Mouse (Mus musculus) embryonic facial prominence, embryonic 10.5 days (tissue): ENCODE results near the gene Ddx19b. TPM values are rescaled to one million over a fixed set of nuclear protein-coding genes. Genes with fewer than 3 reads are reported as not detected.

Experiments
- DNase-seq: peaks from one replicate; pipeline ENCODE4 v3.0.0-alpha.2; 2017; ENCODE audit warnings: low spot score
- H3K27ac ChIP-seq: fragments of 300-500 bp; sonication (generic); replicated peaks from 2 replicates; pipeline ENCODE4 v1.5.1; 2016; ENCODE audit warnings: mild to moderate bottlenecking
- H3K27me3 ChIP-seq: fragments of 300-500 bp; sonication (generic); replicated peaks from 2 replicates; pipeline ENCODE4 v1.6.1; 2016; ENCODE audit warnings: low read depth, mild to moderate bottlenecking; ENCODE audit not compliant: poor library complexity, severe bottlenecking
- H3K36me3 ChIP-seq: fragments of 300-500 bp; sonication (generic); replicated peaks from 2 replicates; pipeline ENCODE4 v1.6.1; 2016; ENCODE audit warnings: mild to moderate bottlenecking, moderate library complexity
- H3K4me1 ChIP-seq: fragments of 300-500 bp; sonication (generic); 2 replicates; pipeline ENCODE4 v1.6.1; 2016
- H3K4me3 ChIP-seq: fragments of 300-500 bp; sonication (generic); 2 replicates; pipeline ENCODE4 v1.5.1; 2016; ENCODE audit warnings: mild to moderate bottlenecking, moderate library complexity
- H3K9me3 ChIP-seq: fragments of 300-500 bp; sonication (generic); 2 replicates; pipeline ENCODE4 v1.6.1; 2016; ENCODE audit warnings: mild to moderate bottlenecking
- WGBS: fragments of 180-500 bp; shearing (Covaris S2); methylation state at CpG from one replicate; pipeline ENCODE4 v1.1.7; 2016; 5-methylcytosine and 5-hydroxymethylcytosine counted together
- polyA plus RNA-seq: library from polyadenylated mRNA; unstranded; fragments of >200 nt; fragmentation: Nextera tagmentation; extraction: Ambion mirVana; gene quantifications from 2 replicates; pipeline ENCODE4 v1.2.1, GENCODE M21; 2016

Ddx19b gene
- polyA plus RNA-seq, 1 experiment from 2014 or later, result 7.7 TPM

DNA sequence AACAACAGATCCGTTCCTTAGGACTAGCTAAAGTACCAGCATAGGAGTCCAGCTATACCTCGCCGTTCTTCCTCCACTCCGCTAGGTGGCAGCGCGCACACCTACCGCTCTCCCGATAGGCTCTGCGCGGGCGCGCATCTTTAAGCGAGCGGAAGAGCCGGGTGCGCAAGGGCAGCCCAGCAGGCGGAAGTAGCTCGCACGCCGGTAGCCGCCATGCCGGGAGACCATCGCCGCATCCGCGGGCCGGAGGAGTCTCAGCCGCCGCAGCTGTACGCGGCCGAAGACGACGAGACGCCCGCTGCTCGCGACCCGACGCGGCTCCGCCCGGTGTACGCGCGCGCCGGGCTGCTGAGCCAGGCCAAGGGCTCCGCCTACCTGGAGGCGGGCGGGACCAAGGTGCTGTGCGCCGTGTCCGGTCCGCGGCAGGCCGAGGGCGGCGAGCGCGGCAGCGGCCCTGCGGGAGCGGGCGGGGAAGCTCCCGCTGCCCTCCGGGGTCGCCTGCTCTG, 24.7 kb upstream of the Ddx19b start, which contains the start of gene Exosc6:
TSS of gene Exosc6 (plus strand) at position 182 of the 506 bp plus-strand sequence.
- H3K4me1 ChIP-seq, result peaks cover 41% of the 10 kb centered on the region
- peak; percentile 94 for DNase-seq
- WGBS, result under 1% methylated on average over 68 of the region's 68 CpGs
- H3K27ac ChIP-seq, result peak within 1 kb of the TSS; percentile 94
- no peaks in the 10 kb centered on the region for H3K9me3 ChIP-seq
- H3K27me3 ChIP-seq, result 0 out of 2 replicates have a peak, but pooled peaks cover 5% of the 10 kb centered on the region
- H3K36me3 ChIP-seq, result peaks cover 72% of the 10 kb centered on the region
- peak within 1 kb of the TSS; percentile 96 for H3K4me3 ChIP-seq

DNA sequence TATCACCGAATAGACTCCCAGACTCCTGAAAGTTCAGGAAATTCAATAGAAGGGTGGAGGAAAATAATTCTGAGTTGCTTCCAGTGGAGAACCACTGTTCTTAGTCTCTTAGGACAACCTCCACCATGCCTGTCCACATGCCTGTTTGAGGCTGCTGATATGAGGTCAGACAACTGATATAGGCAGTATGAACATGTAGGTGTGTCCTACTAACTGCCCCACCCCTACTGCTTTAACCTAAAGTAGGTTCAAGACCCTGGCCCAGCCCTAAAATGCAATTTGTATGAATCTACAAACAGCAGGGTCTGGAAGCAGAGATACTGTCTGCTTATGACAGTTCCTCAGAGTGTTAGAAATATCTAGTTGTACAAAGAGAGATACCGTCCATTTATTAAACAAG, 24.1 kb upstream of the Ddx19b start:
- peaks cover 75% of the 10 kb centered on the region for H3K36me3 ChIP-seq
- 0 out of 2 replicates have a peak, but pooled peaks cover under 1% of the 10 kb centered on the region for H3K27me3 ChIP-seq
- no peak for DNase-seq
- no peak overlapping the region for H3K27ac ChIP-seq
- 69% methylated on average over 2 of the region's 2 CpGs for WGBS
- no peaks in the 10 kb centered on the region for H3K9me3 ChIP-seq
- H3K4me3 ChIP-seq, result peak overlapping the region; percentile 96
- peaks cover 36% of the 10 kb centered on the region for H3K4me1 ChIP-seq

DNA sequence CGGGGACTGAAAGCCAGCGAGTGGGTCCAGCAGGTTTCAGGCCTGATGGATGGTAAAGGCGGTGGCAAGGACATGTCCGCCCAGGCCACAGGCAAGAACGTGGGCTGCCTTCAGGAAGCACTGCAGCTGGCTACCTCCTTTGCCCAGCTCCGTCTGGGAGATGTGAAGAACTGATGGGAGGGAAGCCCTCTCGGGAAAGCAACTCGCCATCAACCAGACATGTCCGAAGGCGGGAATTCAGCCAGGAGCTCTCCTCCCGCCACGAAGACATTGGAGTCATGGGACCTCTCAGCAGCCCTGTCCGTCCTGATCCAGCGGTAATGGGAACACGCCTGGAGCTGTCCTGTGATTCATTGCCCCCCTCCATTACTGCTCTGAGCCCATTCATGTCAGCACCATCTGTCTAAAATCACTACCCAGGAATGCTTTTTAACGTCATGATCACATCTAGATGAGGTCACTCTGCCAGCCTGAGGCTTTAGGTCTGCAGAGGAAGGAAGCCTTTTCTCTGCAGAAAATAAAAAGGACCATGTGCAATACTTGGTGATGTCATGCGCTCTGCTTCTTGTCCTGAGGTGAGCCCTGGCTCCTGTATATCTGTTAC, 23.6 kb upstream of the Ddx19b start:
- DNase-seq, result no peak
- peaks cover 31% of the 10 kb centered on the region for H3K4me1 ChIP-seq
- no peaks in the 10 kb centered on the region for H3K9me3 ChIP-seq
- 93% methylated on average over 17 of the region's 17 CpGs for WGBS
- no peak overlapping the region for H3K27ac ChIP-seq
- no peak overlapping the region for H3K4me3 ChIP-seq
- H3K36me3 ChIP-seq, result peaks cover 80% of the 10 kb centered on the region
- H3K27me3 ChIP-seq, result no peaks in the 10 kb centered on the region

DNA sequence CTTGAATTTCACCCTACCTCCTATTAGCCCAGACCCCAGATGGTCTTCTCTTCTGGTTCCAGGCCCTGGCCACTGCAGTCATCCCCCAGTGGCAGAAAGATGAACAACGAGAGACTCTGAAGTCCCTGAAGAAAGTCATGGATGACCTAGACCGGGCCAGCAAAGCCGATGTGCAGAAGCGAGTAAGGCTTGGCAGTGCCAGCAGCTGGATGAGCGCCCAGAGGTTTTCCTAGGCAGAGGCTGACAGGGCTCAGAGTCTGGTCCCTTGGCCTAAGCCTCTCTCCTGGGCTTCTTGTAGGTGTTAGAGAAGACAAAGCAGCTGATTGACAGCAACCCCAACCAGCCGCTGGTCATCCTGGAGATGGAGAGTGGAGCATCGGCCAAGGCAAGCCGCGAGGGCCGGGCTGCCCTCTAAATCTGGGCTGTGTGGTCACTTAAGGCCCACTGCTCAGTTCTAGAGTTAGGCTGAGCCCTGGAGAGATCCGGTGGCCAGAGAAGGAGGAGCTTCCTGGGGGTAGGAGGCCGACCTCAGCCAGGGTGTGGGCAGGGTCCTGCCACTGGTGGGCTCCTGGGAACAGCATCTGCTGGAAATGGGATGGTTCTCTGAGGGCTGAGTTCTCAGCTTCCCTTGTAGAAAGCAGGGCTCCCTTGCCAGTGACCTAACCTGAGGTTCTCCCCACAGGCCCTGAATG, 22.4 kb upstream of the Ddx19b start:
- Histone ChIP-seq H3K4me1 (peaks cover 19% of the 10 kb centered on the region), H3K4me3 (no peak overlapping the region), H3K27me3 (no peaks in the 10 kb centered on the region), H3K27ac (no peak overlapping the region), H3K9me3 (no peaks in the 10 kb centered on the region), H3K36me3 (peaks cover 89% of the 10 kb centered on the region)
- DNase-seq, result no peak
- WGBS, result 96% methylated on average over 12 of the region's 12 CpGs

GRCm38 (mm10) chr8:111049106-111049505, 17.6 kb upstream of the Ddx19b start:
- Histone ChIP-seq H3K27me3 (no peaks in the 10 kb centered on the region), H3K36me3 (peaks cover 100% of the 10 kb centered on the region), H3K27ac (no peak overlapping the region), H3K4me1 (no peaks in the 10 kb centered on the region), H3K9me3 (no peaks in the 10 kb centered on the region), H3K4me3 (no peak overlapping the region)
- DNase-seq, result no peak
- 95% methylated on average over 7 of the region's 7 CpGs for WGBS

- no peaks in the 10 kb centered on the region for H3K9me3 ChIP-seq
- H3K36me3 ChIP-seq, result peaks cover 100% of the 10 kb centered on the region
- H3K27ac ChIP-seq, result no peak overlapping the region
- H3K27me3 ChIP-seq, result no peaks in the 10 kb centered on the region
- no peak overlapping the region for H3K4me3 ChIP-seq
- H3K4me1 ChIP-seq, result no peaks in the 10 kb centered on the region
- WGBS, result 94% methylated on average over 2 of the region's 2 CpGs
- DNase-seq, result no peak
Observed at GRCm38 (mm10) chr8:111048694-111049093, 17.1 kb upstream of the Ddx19b start.

DNA sequence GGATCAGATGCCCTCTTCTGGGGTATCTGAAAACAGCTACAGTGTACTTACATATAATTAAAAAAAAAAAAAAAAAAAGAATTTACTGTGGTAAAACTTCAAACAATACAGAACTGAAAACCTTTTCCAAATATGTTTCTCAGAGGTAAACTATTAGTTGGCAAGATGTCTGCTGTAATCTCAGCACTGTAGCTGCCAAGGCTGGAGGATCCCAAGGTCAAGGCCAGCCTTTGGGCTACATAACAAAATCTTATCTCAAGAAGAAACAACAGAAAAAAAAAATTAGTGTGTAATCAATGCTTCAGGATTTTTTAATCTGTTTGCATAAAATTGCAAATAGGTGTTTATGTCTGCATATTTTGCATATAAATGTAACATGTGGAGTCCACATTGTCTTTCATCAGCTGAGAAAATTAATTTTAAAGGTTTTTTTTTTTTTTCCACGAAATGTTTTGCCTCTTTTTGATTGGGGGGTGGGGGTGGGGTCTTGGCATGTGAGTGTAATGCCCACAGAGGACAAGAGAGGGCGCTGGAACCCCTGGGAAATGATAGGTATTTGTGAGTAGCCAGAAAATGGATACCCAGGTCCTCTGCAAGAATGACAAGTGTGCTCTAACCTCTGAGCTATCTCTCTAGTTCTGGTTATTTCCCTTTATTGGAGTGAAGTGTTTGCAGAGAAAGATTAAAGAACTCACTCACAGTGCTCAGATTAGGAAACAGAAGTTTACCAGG, 12.6 kb upstream of the Ddx19b start:
- no peaks in the 10 kb centered on the region for H3K9me3 ChIP-seq
- no peaks in the 10 kb centered on the region for H3K4me1 ChIP-seq
- 53% methylated on average over 2 of the region's 2 CpGs for WGBS
- no peak overlapping the region for H3K27ac ChIP-seq
- H3K27me3 ChIP-seq, result no peaks in the 10 kb centered on the region
- H3K4me3 ChIP-seq, result no peak overlapping the region
- no peak for DNase-seq
- H3K36me3 ChIP-seq, result peaks cover 100% of the 10 kb centered on the region

DNA sequence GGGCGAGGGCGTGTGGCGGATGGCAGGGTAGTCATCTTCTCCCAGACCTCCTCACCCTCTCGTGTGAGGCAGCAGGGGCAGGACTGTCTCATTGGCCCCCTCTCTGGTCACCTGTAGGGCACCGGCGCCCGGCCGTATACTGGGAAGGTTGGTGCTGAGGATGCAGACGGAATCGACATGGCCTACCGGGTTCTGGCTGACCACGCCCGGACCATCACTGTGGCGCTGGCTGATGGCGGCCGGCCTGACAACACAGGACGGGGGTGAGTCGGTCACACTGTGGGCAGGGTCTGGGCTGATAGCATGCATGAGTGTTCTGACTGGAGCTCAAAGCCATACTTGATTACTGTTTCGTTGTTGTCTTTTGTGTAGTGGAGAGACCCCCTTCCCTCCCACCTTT, 11.0 kb upstream of the Ddx19b start:
- no peak overlapping the region for H3K4me3 ChIP-seq
- no peaks in the 10 kb centered on the region for H3K9me3 ChIP-seq
- no peaks in the 10 kb centered on the region for H3K27me3 ChIP-seq
- no peak for DNase-seq
- no peaks in the 10 kb centered on the region for H3K4me1 ChIP-seq
- H3K27ac ChIP-seq, result no peak overlapping the region
- H3K36me3 ChIP-seq, result peaks cover 100% of the 10 kb centered on the region
- WGBS, result 94% methylated on average over 19 of the region's 19 CpGs

DNA sequence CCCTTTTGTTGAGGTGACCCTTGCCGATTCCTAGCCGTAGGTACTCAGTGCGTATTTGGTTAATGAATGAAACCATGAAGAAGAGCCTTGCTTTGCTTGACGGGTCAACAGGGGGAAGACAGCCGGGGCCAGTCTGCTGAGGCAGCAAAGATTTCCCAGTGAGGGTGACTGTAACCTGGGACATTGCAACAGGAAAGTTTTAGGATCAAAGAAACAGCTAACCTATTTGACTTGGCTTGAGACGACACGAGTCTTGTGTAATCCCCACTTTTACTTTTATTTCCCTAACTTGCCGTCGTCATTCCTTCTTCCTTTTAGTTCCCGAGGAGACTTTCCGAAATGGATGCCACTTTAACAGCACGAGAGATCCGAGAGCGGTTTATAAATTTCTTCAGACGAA, 5.0 kb upstream of the Ddx19b start:
- Histone ChIP-seq H3K9me3 (no peaks in the 10 kb centered on the region), H3K36me3 (peaks cover 65% of the 10 kb centered on the region), H3K4me3 (no peak overlapping the region), H3K27me3 (peaks cover 5% of the 10 kb centered on the region), H3K4me1 (peaks cover 18% of the 10 kb centered on the region), H3K27ac (no peak overlapping the region)
- no peak for DNase-seq
- WGBS, result 95% methylated on average over 15 of the region's 15 CpGs

DNA sequence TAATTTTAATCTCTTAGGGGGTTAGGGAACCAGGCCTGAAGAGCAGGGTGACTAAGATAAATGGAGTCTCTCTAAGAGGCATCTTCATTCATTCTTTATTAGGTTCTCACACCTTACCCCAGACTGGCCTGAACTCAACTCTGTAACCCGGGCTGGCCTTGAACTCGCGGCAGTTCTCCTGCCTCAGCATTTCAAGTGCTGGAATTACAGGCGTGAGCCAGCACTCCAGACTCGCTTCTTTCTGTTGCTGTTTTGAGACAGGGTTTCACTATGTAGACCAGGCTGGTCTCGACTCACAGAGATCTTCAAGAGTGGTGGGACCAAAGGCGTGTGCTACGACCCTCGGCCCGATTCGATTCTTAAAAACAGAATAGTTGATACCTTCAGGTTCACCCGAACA, 2.7 kb upstream of the Ddx19b start:
- Histone ChIP-seq H3K27ac (peak overlapping the region; percentile 94), H3K9me3 (no peaks in the 10 kb centered on the region), H3K4me3 (peak overlapping the region; percentile 79), H3K36me3 (peaks cover 42% of the 10 kb centered on the region), H3K27me3 (peaks cover 14% of the 10 kb centered on the region), H3K4me1 (peaks cover 18% of the 10 kb centered on the region)
- peak; percentile 56 for DNase-seq
- 26% methylated on average over 12 of the region's 12 CpGs for WGBS

- no peaks in the 10 kb centered on the region for H3K9me3 ChIP-seq
- H3K4me1 ChIP-seq, result peaks cover 18% of the 10 kb centered on the region
- peak overlapping the region; percentile 94 for H3K27ac ChIP-seq
- peaks cover 36% of the 10 kb centered on the region for H3K36me3 ChIP-seq
- peaks cover 14% of the 10 kb centered on the region for H3K27me3 ChIP-seq
- peak; percentile 96 for DNase-seq
- 5% methylated on average over 37 of the region's 37 CpGs for WGBS
- H3K4me3 ChIP-seq, result peak overlapping the region; percentile 79
Observed at GRCm38 (mm10) chr8:111033482-111034215, 2.1 kb upstream of the Ddx19b start.

DNA sequence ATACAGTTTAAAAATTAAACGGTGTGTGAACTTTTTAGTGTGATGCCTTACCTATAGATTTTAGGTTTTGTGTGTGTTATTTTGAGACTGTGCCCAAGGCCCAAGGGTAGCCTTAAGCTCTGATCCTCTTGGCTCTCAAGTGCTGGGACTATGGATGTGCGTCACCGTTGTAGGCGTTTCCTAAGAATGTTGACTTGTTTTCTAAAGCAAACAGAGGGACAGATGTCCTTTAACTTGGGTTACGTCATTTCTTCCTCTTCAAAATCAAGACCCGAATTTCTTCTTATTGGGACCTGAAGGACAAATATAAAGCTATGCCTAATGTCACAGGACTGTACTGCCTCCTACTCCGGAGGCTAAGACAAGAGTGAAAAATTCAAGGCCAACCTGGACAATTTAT, 1.4 kb upstream of the Ddx19b start, which contains the start of gene Aars:
TSS of gene Aars (plus strand) at position 229 of the 400 bp plus-strand sequence.
- Histone ChIP-seq H3K4me3 (peak within 1 kb of the TSS; percentile 79), H3K27me3 (peaks cover 14% of the 10 kb centered on the region), H3K9me3 (no peaks in the 10 kb centered on the region), H3K36me3 (peaks cover 28% of the 10 kb centered on the region), H3K4me1 (peaks cover 22% of the 10 kb centered on the region), H3K27ac (peak within 1 kb of the TSS; percentile 94)
- WGBS, result 93% methylated on average over 7 of the region's 7 CpGs
- no peak for DNase-seq
